Mouse (Mus musculus): ENCODE data around the gene Zdhhc13. TPM values are rescaled to one million over a fixed set of nuclear protein-coding genes. Genes with fewer than 3 reads are reported as not detected.

Gene Zdhhc13
- 21.3 TPM in 2 replicates for polyA plus RNA-seq (2012; rRNA removed)

- peak within 1 kb of the TSS; percentile 83 for H3K4me3 ChIP-seq (ENCODE audit: insufficient read depth, low read length)
- H3K27ac ChIP-seq (ENCODE audit: insufficient read depth, low read length): peak within 1 kb of the TSS; percentile 76
- no peak for TF ChIP-seq CTCF (IDR thresholded peaks at IDR 0.05; ENCODE audit: extremely low read depth, insufficient read depth, low read length)
- peak; percentile 50; the same call in 1 of the 2 replicates for TF ChIP-seq POLR2A (IDR thresholded peaks at IDR 0.05; ENCODE audit: extremely low read depth, insufficient read depth, low read length)
- H3K4me1 ChIP-seq (ENCODE audit: control insufficient read depth, insufficient read depth, low read length): peaks cover 2% of the 10 kb centered on the region; the same call in 1 of the 2 replicates
Observed at GRCm38 (mm10) chr7:48788851-48789572, at the start of gene Zdhhc13. TSS of gene Zdhhc13 (plus strand) at chr7:48789003.

- Histone ChIP-seq H3K27ac (ENCODE audit: insufficient read depth, low read length) (no peak overlapping the region), H3K4me1 (ENCODE audit: control insufficient read depth, insufficient read depth, low read length) (peaks cover 2% of the 10 kb centered on the region; the same call in 1 of the 2 replicates), H3K4me3 (ENCODE audit: insufficient read depth, low read length) (peak overlapping the region; percentile 19)
- TF ChIP-seq CTCF (IDR thresholded peaks at IDR 0.05; ENCODE audit: extremely low read depth, insufficient read depth, low read length) (peak; percentile 58), POLR2A (IDR thresholded peaks at IDR 0.05; ENCODE audit: extremely low read depth, insufficient read depth, low read length) (no peak)
Observed at GRCm38 (mm10) chr7:48749298-48750163, 39.3 kb upstream of the Zdhhc13 start.

- TF ChIP-seq CTCF (IDR thresholded peaks at IDR 0.05; ENCODE audit: extremely low read depth, insufficient read depth, low read length) (no peak), POLR2A (IDR thresholded peaks at IDR 0.05; ENCODE audit: extremely low read depth, insufficient read depth, low read length) (no peak)
- peaks cover 2% of the 10 kb centered on the region; the same call in 1 of the 2 replicates for H3K4me1 ChIP-seq (ENCODE audit: control insufficient read depth, insufficient read depth, low read length)
- no peak overlapping the region; the same call in 1 of the 2 replicates for H3K4me3 ChIP-seq (ENCODE audit: insufficient read depth, low read length)
- no peak overlapping the region for H3K27ac ChIP-seq (ENCODE audit: insufficient read depth, low read length)
Observed at GRCm38 (mm10) chr7:48750164-48750809, 38.5 kb upstream of the Zdhhc13 start.

DNA sequence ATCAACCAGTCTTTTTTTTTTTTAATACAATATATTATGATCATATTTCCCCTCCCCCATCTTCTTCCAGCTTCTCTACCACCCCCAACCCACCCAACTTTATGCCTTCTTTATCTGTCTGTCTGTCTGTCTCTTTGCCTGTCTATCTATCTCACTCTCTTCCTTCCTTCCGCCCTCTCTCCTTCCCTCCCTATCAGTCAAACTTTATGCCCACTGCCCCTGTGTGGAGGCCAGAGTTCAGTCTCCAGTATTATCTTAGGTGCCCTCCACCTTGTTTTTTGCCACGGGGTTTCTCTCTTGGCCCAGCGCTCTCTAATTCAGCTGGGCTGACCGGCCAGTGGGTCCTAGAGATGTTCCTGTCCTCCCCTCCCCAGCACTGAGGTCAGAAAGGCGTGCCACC lies 37.6 kb upstream of the Zdhhc13 start:
- no peak overlapping the region for H3K27ac ChIP-seq (ENCODE audit: insufficient read depth, low read length)
- TF ChIP-seq POLR2A (IDR thresholded peaks at IDR 0.05; ENCODE audit: extremely low read depth, insufficient read depth, low read length) (no peak), CTCF (IDR thresholded peaks at IDR 0.05; ENCODE audit: extremely low read depth, insufficient read depth, low read length) (no peak)
- peaks cover 2% of the 10 kb centered on the region; the same call in 1 of the 2 replicates for H3K4me1 ChIP-seq (ENCODE audit: control insufficient read depth, insufficient read depth, low read length)
- no peak overlapping the region for H3K4me3 ChIP-seq (ENCODE audit: insufficient read depth, low read length)

DNA sequence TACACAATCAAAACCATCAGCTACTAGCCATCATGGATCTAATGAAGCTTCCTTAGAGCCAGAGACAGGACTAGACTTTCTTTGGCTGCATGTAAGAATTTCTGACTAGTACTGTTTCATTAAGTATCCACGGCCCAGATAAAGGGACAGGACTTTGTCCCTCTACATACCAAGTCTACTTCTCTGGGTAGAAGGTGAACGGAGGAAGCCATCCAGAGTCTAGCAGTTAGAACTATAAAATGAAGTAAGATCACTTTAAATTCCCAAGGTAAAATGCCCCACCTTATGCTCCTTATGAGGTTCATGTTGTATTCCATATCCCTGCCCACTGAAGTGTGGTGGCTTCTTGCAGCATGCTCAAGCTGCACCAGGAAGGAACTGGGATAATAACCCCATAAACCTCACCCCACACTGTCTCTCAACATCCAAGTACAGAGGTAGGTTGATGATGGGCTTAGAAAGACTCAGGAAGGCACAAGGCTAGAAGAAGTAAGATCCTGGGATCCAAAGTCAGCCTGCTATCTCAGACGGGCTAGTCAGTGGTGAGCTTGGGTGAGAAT lies 34.3 kb upstream of the Zdhhc13 start:
- Histone ChIP-seq H3K4me1 (ENCODE audit: control insufficient read depth, insufficient read depth, low read length) (peaks cover under 1% of the 10 kb centered on the region; the same call in 1 of the 2 replicates), H3K27ac (ENCODE audit: insufficient read depth, low read length) (no peak overlapping the region), H3K4me3 (ENCODE audit: insufficient read depth, low read length) (no peak overlapping the region)
- no peak for TF ChIP-seq CTCF (IDR thresholded peaks at IDR 0.05; ENCODE audit: extremely low read depth, insufficient read depth, low read length)
- no peak for TF ChIP-seq POLR2A (IDR thresholded peaks at IDR 0.05; ENCODE audit: extremely low read depth, insufficient read depth, low read length)

DNA sequence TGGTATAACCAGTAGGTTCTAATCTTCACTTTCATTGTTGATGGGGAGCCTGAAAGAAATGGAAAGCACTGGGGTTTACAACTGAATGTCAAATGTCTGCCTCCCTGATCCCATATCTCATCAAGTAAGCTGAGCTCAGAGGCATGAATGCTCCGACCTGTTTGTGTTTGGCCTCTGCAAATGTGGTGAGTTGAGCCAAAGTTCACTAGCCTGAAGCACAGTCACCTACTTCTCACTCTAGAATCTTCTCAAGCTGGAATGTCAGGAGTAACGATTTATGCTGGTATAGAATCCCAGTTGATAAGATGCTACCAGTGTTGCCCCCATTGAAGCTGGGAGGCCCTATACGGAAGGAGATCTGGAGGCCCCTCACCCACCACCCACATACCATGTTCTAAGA lies 33.0 kb upstream of the Zdhhc13 start:
- Histone ChIP-seq H3K4me3 (ENCODE audit: insufficient read depth, low read length) (no peak overlapping the region), H3K27ac (ENCODE audit: insufficient read depth, low read length) (no peak overlapping the region), H3K4me1 (ENCODE audit: control insufficient read depth, insufficient read depth, low read length) (no peaks in the 10 kb centered on the region)
- TF ChIP-seq CTCF (IDR thresholded peaks at IDR 0.05; ENCODE audit: extremely low read depth, insufficient read depth, low read length): no peak
- no peak for TF ChIP-seq POLR2A (IDR thresholded peaks at IDR 0.05; ENCODE audit: extremely low read depth, insufficient read depth, low read length)

- H3K4me1 ChIP-seq (ENCODE audit: control insufficient read depth, insufficient read depth, low read length): no peaks in the 10 kb centered on the region
- TF ChIP-seq POLR2A (IDR thresholded peaks at IDR 0.05; ENCODE audit: extremely low read depth, insufficient read depth, low read length): no peak
- TF ChIP-seq CTCF (IDR thresholded peaks at IDR 0.05; ENCODE audit: extremely low read depth, insufficient read depth, low read length): peak; percentile 17; the same call in 1 of the 2 replicates
- H3K27ac ChIP-seq (ENCODE audit: insufficient read depth, low read length): no peak overlapping the region
- no peak overlapping the region for H3K4me3 ChIP-seq (ENCODE audit: insufficient read depth, low read length)
Observed at GRCm38 (mm10) chr7:48756306-48756931, 32.4 kb upstream of the Zdhhc13 start.

GRCm38 (mm10) chr7:48758083-48758482 lies 30.7 kb upstream of the Zdhhc13 start:
- no peak overlapping the region for H3K27ac ChIP-seq (ENCODE audit: insufficient read depth, low read length)
- H3K4me3 ChIP-seq (ENCODE audit: insufficient read depth, low read length): no peak overlapping the region
- TF ChIP-seq POLR2A (IDR thresholded peaks at IDR 0.05; ENCODE audit: extremely low read depth, insufficient read depth, low read length) (no peak), CTCF (IDR thresholded peaks at IDR 0.05; ENCODE audit: extremely low read depth, insufficient read depth, low read length) (no peak)
- no peaks in the 10 kb centered on the region for H3K4me1 ChIP-seq (ENCODE audit: control insufficient read depth, insufficient read depth, low read length)
